Mouse (Mus musculus): ENCODE results near the gene Sox2. TPM values are rescaled to one million over a fixed set of nuclear protein-coding genes. Genes with fewer than 3 reads are reported as not detected.
A peak's percentile ranks its signal among the peaks of the same experiment; 100 is the strongest.

The Sox2 gene
- polyA plus RNA-seq, 1 experiment from 2014 or later: 28.8 TPM

GRCm38 (mm10) chr3:34691703-34692393, 41.6 kb downstream of the Sox2 start:
- peaks cover 18% of the 10 kb centered on the region for H3K27me3 ChIP-seq (ENCODE audit: low read depth, poor library complexity, severe bottlenecking)
- peak overlapping the region; percentile 87 for H3K27ac ChIP-seq (replicated peaks)
- DNase-seq (ENCODE audit: low spot score): peak; percentile 74

GRCm38 (mm10) chr3:34692394-34692745, 42.2 kb downstream of the Sox2 start:
- DNase-seq (ENCODE audit: low spot score): no peak
- peaks cover 17% of the 10 kb centered on the region for H3K4me1 ChIP-seq
- peak overlapping the region; percentile 87 for H3K27ac ChIP-seq (replicated peaks)
- no peaks in the 10 kb centered on the region for H3K9me3 ChIP-seq (replicated peaks)
- WGBS: 14% methylated on average over 15 of the region's 15 CpGs
- H3K4me3 ChIP-seq: peak overlapping the region; percentile 43
- no peaks in the 10 kb centered on the region for H3K36me3 ChIP-seq
- peaks cover 18% of the 10 kb centered on the region for H3K27me3 ChIP-seq (ENCODE audit: low read depth, poor library complexity, severe bottlenecking)

More at GRCm38 (mm10) chr3:34691703-34692393, 41.6 kb downstream of the Sox2 start:
- Histone ChIP-seq H3K9me3 (replicated peaks) (no peaks in the 10 kb centered on the region), H3K36me3 (no peaks in the 10 kb centered on the region), H3K4me1 (peaks cover 17% of the 10 kb centered on the region), H3K4me3 (peak overlapping the region; percentile 43)
- WGBS: 7% methylated on average over 20 of the region's 20 CpGs

MicroRNAs within 50 kb of the gene (microRNA counts, 519-probe panel; counts per million panel counts)
- microRNA mmu-miR-1897-3p: not detected

Small RNAs within 50 kb of the gene (microRNA-seq; reads per million reads assigned to microRNA genes)
- gene Mir1897: not detected
